Mouse (Mus musculus) CH12.LX (cell line): ENCODE measurements around the gene Pa2g4. TPM values are rescaled to one million over a fixed set of nuclear protein-coding genes. Genes with fewer than 3 reads are reported as not detected.

Source experiments
- DNase-seq: peaks from one replicate; pipeline ENCODE4 v3.0.0-alpha.2; 2013; ENCODE audit errors: extremely low read depth
- H3K27ac ChIP-seq: 2 replicates; pipeline ENCODE4 v1.5.1; 2012; ENCODE audit warnings: low read depth, mild to moderate bottlenecking, control low read depth, moderate library complexity; ENCODE audit not compliant: insufficient read depth
- H3K27me3 ChIP-seq: replicated peaks from 2 replicates; pipeline ENCODE3; 2012; ENCODE audit warnings: inconsistent platforms
- H3K36me3 ChIP-seq, 2 experiments: replicated peaks in 1 of 2; 2 replicates each; pipeline versions ENCODE3 to v1.6.1; 2012; ENCODE audit warnings: inconsistent platforms in 1 of 2, low read length in 1 of 2, mild to moderate bottlenecking in 1 of 2, mixed read lengths in 1 of 2, moderate library complexity in 1 of 2; ENCODE audit not compliant: control insufficient read depth in 1 of 2, insufficient read depth in 1 of 2
- H3K4me1 ChIP-seq, 2 experiments: 2 replicates each; pipeline ENCODE4 v1.6.1; 2012; ENCODE audit warnings: inconsistent platforms in 1 of 2, moderate library complexity in 1 of 2; ENCODE audit not compliant: insufficient read depth in 2 of 2, control insufficient read depth in 1 of 2
- H3K4me2 ChIP-seq: 2 replicates; pipeline ENCODE4 v1.6.1; 2012; ENCODE audit warnings: low read depth, mild to moderate bottlenecking, control low read depth; ENCODE audit not compliant: poor library complexity, insufficient read depth, severe bottlenecking
- H3K4me3 ChIP-seq, 3 experiments: fragments of 150-350 bp in 1 of 3; sonication (generic) in 1 of 3; replicated peaks in 1 of 3; 2 replicates each; pipeline versions ENCODE3 to v1.5.1; 2011 to 2012; ENCODE audit warnings: low read depth in 2 of 3, low read length in 2 of 3, mild to moderate bottlenecking in 2 of 3, moderate library complexity in 2 of 3, control low read depth in 1 of 3, improper control_type of control experiment in 1 of 3, inconsistent platforms in 1 of 3, mixed read lengths in 1 of 3; ENCODE audit not compliant: poor library complexity in 1 of 3
- H3K79me2 ChIP-seq: replicated peaks from 2 replicates; pipeline ENCODE4 v1.6.1; 2012; ENCODE audit warnings: mild to moderate bottlenecking, moderate library complexity; ENCODE audit not compliant: control insufficient read depth, poor library complexity, insufficient read depth, severe bottlenecking; ENCODE audit errors: extremely low read depth
- H3K9ac ChIP-seq: 2 replicates; pipeline ENCODE4 v1.6.1; 2012; ENCODE audit warnings: low read depth, mild to moderate bottlenecking, control low read depth, moderate library complexity; ENCODE audit not compliant: insufficient read depth
- H3K9me3 ChIP-seq: replicated peaks from 2 replicates; pipeline ENCODE3; 2012; ENCODE audit warnings: low read length, inconsistent platforms, mixed read lengths
- BHLHE40 ChIP-seq: IDR thresholded peaks from 2 replicates; pipeline ENCODE4 v1.6.1; 2011; ENCODE audit warnings: mild to moderate bottlenecking, low read depth, low read length, improper control_type of control experiment
- CHD1 ChIP-seq: IDR thresholded peaks from 2 replicates; pipeline ENCODE4 v1.6.1; 2012; ENCODE audit warnings: low read depth, low read length, improper control_type of control experiment, inconsistent platforms
- CHD2 ChIP-seq: IDR thresholded peaks from 2 replicates; pipeline ENCODE4 v1.6.1; 2011; ENCODE audit warnings: low read length, improper control_type of control experiment
- CTCF ChIP-seq, 2 experiments: IDR thresholded peaks in 1 of 2; conservative IDR thresholded peaks in 1 of 2; 2 replicates each; pipeline ENCODE4 v1.5.1; 2011 to 2012; ENCODE audit warnings: low read depth in 2 of 2, low read length in 2 of 2, improper control_type of control experiment in 1 of 2, inconsistent platforms in 1 of 2, mild to moderate bottlenecking in 1 of 2, moderate library complexity in 1 of 2
- E2F4 ChIP-seq: IDR thresholded peaks from 2 replicates; pipeline ENCODE4 v1.6.1; 2011; ENCODE audit warnings: low read depth, low read length, improper control_type of control experiment; ENCODE audit not compliant: insufficient replicate concordance
- ELF1 ChIP-seq: IDR thresholded peaks from 2 replicates; pipeline ENCODE4 v1.6.1; 2014; ENCODE audit warnings: low read depth, mild to moderate bottlenecking, inconsistent platforms, low read length, improper control_type of control experiment
- EP300 ChIP-seq: IDR thresholded peaks from 2 replicates; pipeline ENCODE4 v1.6.1; 2011; ENCODE audit warnings: low read length, improper control_type of control experiment
- ETS1 ChIP-seq: conservative IDR thresholded peaks from 2 replicates; pipeline ENCODE4 v1.6.1; 2012; ENCODE audit warnings: low read depth, mild to moderate bottlenecking, inconsistent platforms, low read length, improper control_type of control experiment, moderate library complexity
- GABPA ChIP-seq: IDR thresholded peaks from 2 replicates; pipeline ENCODE4 v1.6.1; 2012; ENCODE audit warnings: low read depth, low read length, improper control_type of control experiment, inconsistent platforms; ENCODE audit not compliant: insufficient replicate concordance
- HCFC1 ChIP-seq: IDR thresholded peaks from 2 replicates; pipeline ENCODE4 v1.6.1; 2012; ENCODE audit warnings: low read depth, mild to moderate bottlenecking, inconsistent platforms, low read length, improper control_type of control experiment
- IRF4 ChIP-seq: IDR thresholded peaks from 2 replicates; pipeline ENCODE4 v1.6.1; 2014; ENCODE audit warnings: low read depth, mild to moderate bottlenecking, inconsistent platforms, low read length, improper control_type of control experiment
- JUN ChIP-seq: IDR thresholded peaks from 2 replicates; pipeline ENCODE4 v1.6.1; 2011; ENCODE audit warnings: low read depth, mild to moderate bottlenecking, low read length, improper control_type of control experiment, moderate library complexity; ENCODE audit not compliant: insufficient read depth
- JUND ChIP-seq: conservative IDR thresholded peaks from 2 replicates; pipeline ENCODE4 v1.6.1; 2011; ENCODE audit warnings: low read depth, low read length, improper control_type of control experiment
- KAT2A ChIP-seq: IDR thresholded peaks from 2 replicates; pipeline ENCODE4 v1.6.1; 2012; ENCODE audit warnings: low read length, improper control_type of control experiment, inconsistent platforms; ENCODE audit not compliant: insufficient replicate concordance
- MAFK ChIP-seq: IDR thresholded peaks from 2 replicates; pipeline ENCODE4 v1.6.1; 2011; ENCODE audit warnings: low read length, improper control_type of control experiment; ENCODE audit not compliant: insufficient replicate concordance
- MAX ChIP-seq: IDR thresholded peaks from 2 replicates; pipeline ENCODE4 v1.6.1; 2011; ENCODE audit warnings: low read length, improper control_type of control experiment
- MAZ ChIP-seq: IDR thresholded peaks from 2 replicates; pipeline ENCODE4 v1.6.1; 2012; ENCODE audit warnings: low read depth, mild to moderate bottlenecking, inconsistent platforms, low read length, improper control_type of control experiment, moderate library complexity
- MEF2A ChIP-seq: IDR thresholded peaks from 2 replicates; pipeline ENCODE4 v1.6.1; 2014; ENCODE audit warnings: low read depth, mild to moderate bottlenecking, inconsistent platforms, low read length, improper control_type of control experiment, borderline replicate concordance
- MXI1 ChIP-seq: IDR thresholded peaks from 2 replicates; pipeline ENCODE4 v1.6.1; 2011; ENCODE audit warnings: mild to moderate bottlenecking, low read depth, low read length, improper control_type of control experiment
- MYC ChIP-seq: IDR thresholded peaks from 2 replicates; pipeline ENCODE4 v1.6.1; 2011; ENCODE audit warnings: low read depth, mild to moderate bottlenecking, improper control_type of control experiment, low read length
- NELFE ChIP-seq: IDR thresholded peaks from 2 replicates; pipeline ENCODE4 v1.6.1; 2011; ENCODE audit warnings: low read depth, low read length, improper control_type of control experiment
- NRF1 ChIP-seq: IDR thresholded peaks from 2 replicates; pipeline ENCODE4 v1.6.1; 2014; ENCODE audit warnings: low read depth, mild to moderate bottlenecking, inconsistent platforms, low read length, improper control_type of control experiment, moderate library complexity
- PAX5 ChIP-seq: IDR thresholded peaks from 2 replicates; pipeline ENCODE4 v1.6.1; 2012; ENCODE audit warnings: low read length, inconsistent platforms, mixed read lengths
- POLR2A ChIP-seq: IDR thresholded peaks from 2 replicates; pipeline ENCODE4 v1.6.1; 2011; ENCODE audit warnings: low read depth, mild to moderate bottlenecking, improper control_type of control experiment, low read length
- POLR2AphosphoS2 ChIP-seq: IDR thresholded peaks from 2 replicates; pipeline ENCODE4 v1.6.1; 2011; ENCODE audit warnings: low read depth, low read length, improper control_type of control experiment
- RAD21 ChIP-seq: IDR thresholded peaks from 2 replicates; pipeline ENCODE4 v1.6.1; 2011; ENCODE audit warnings: low read depth, mild to moderate bottlenecking, low read length, improper control_type of control experiment, moderate library complexity
- RCOR1 ChIP-seq: conservative IDR thresholded peaks from 2 replicates; pipeline ENCODE4 v1.6.1; 2012; ENCODE audit warnings: low read depth, mild to moderate bottlenecking, inconsistent platforms, low read length, improper control_type of control experiment
- SIN3A ChIP-seq: IDR thresholded peaks from 2 replicates; pipeline ENCODE4 v1.6.1; 2012; ENCODE audit warnings: low read length, improper control_type of control experiment, inconsistent platforms
- SMC3 ChIP-seq: IDR thresholded peaks from 2 replicates; pipeline ENCODE4 v1.6.1; 2011; ENCODE audit warnings: low read depth, low read length, improper control_type of control experiment
- TBP ChIP-seq: conservative IDR thresholded peaks from 2 replicates; pipeline ENCODE4 v1.6.1; 2011; ENCODE audit warnings: low read depth, low read length, improper control_type of control experiment
- TCF12 ChIP-seq: IDR thresholded peaks from 2 replicates; pipeline ENCODE4 v1.6.1; 2014; ENCODE audit warnings: low read depth, mild to moderate bottlenecking, inconsistent platforms, low read length, improper control_type of control experiment
- UBTF ChIP-seq: IDR thresholded peaks from 2 replicates; pipeline ENCODE4 v1.6.1; 2012; ENCODE audit warnings: low read depth, mild to moderate bottlenecking, inconsistent platforms, low read length, improper control_type of control experiment, moderate library complexity
- USF1 ChIP-seq: IDR thresholded peaks from 2 replicates; pipeline ENCODE4 v1.6.1; 2014; ENCODE audit warnings: low read depth, mild to moderate bottlenecking, inconsistent platforms, low read length, improper control_type of control experiment
- USF2 ChIP-seq: conservative IDR thresholded peaks from 2 replicates; pipeline ENCODE4 v1.6.1; 2011; ENCODE audit warnings: low read depth, low read length, improper control_type of control experiment
- ZC3H11A ChIP-seq: IDR thresholded peaks from 2 replicates; pipeline ENCODE4 v1.6.1; 2012; ENCODE audit warnings: low read depth, mild to moderate bottlenecking, inconsistent platforms, low read length, improper control_type of control experiment
- ZKSCAN1 ChIP-seq: IDR thresholded peaks from 2 replicates; pipeline ENCODE4 v1.6.1; 2012; ENCODE audit warnings: low read depth, inconsistent platforms, low read length, improper control_type of control experiment, borderline replicate concordance
- ZMIZ1 ChIP-seq: IDR thresholded peaks from 2 replicates; pipeline ENCODE4 v1.6.1; 2012; ENCODE audit warnings: low read depth, mild to moderate bottlenecking, inconsistent platforms, low read length, improper control_type of control experiment
- ZNF384 ChIP-seq: IDR thresholded peaks from 2 replicates; pipeline ENCODE4 v1.6.1; 2012; ENCODE audit warnings: low read depth, low read length, improper control_type of control experiment, inconsistent platforms
- dilution Hi-C: fragments of 300-500 bp; cut with MboI; formaldehyde crosslinking; loops from 2 replicates; pipeline ENCODE4 v1.14.3; 2020; ENCODE audit warnings: low sequenced_read_pairs; ENCODE audit not compliant: extremely low pct_unique_long_range_greater_than_20kb, extremely low pct_ligation_motif_present
- in situ Hi-C: fragments of 300-500 bp; cut with MboI; formaldehyde crosslinking; loops from 3 replicates; pipeline ENCODE4 v1.14.3; 2019; ENCODE audit warnings: low sequenced_read_pairs, low pct_ligation_motif_present, low pct_unique_long_range_greater_than_20kb, mixed read lengths
- polyA plus RNA-seq: library from polyadenylated mRNA; unstranded; fragments of >175 nt; gene quantifications from 2 replicates; pipeline ENCODE4 v1.2.1, GENCODE M21; 2012; ENCODE audit warnings: low read depth; ENCODE audit not compliant: insufficient read length
- total RNA-seq, 2 experiments: library from RNA; depleted of rRNA; stranded (reverse); fragments of 300-350 nt in 1 of 2; fragments of >200 nt in 1 of 2; gene quantifications; 2 replicates each; pipeline ENCODE4 v1.2.3; 2012 to 2014

Pa2g4 gene
- total and polyA plus RNA-seq, 3 experiments, result 129 to 550 (median 133) TPM

GRCm38 (mm10) chr10:128548947-128549681 is 16.7 kb downstream of the Pa2g4 start, which contains the start of gene Rpl41:
Gene Rpl41, minus strand, starts transcription at chr10:128549305.
- Histone ChIP-seq H3K9me3 (no peaks in the 10 kb centered on the region), H3K27ac (peak within 1 kb of the TSS; percentile 69), H3K79me2 (peaks cover 18% of the 10 kb centered on the region), H3K36me3 (peaks cover 18 to 22% of the 10 kb centered on the region in 2 experiments), H3K4me1 (peaks cover 12 to 25% of the 10 kb centered on the region in 2 experiments), H3K4me2 (0 out of 2 replicates have a peak within 1 kb of the TSS, but pooled peaks have one; percentile 21), H3K27me3 (no peaks in the 10 kb centered on the region), H3K9ac (peak within 1 kb of the TSS; percentile 99), H3K4me3 (peak within 1 kb of the TSS; percentile 72 to 79 (median 77))
- TF ChIP-seq TCF12 (peak; percentile 95), ELF1 (peak; percentile 89), MYC (peak; percentile 98), ETS1 (peak; percentile 67), MEF2A (peak; percentile 96), POLR2AphosphoS2 (peak; percentile 100), CHD1 (no peak), JUN (no peak), MAX (peak; percentile 87), MXI1 (peak; percentile 93), USF1 (no peak), GABPA (peak; percentile 65; the same call in 1 of the 2 replicates), CHD2 (no peak), PAX5 (no peak), BHLHE40 (peak; percentile 61; the same call in 1 of the 2 replicates), USF2 (no peak), NELFE (peak; percentile 100), RAD21 (no peak), MAFK (no peak), UBTF (peak; percentile 60; the same call in 1 of the 2 replicates), E2F4 (peak; percentile 98), ZMIZ1 (peak; percentile 99), NRF1 (no peak; the same call in 1 of the 2 replicates), CTCF (conservative IDR thresholded peaks at IDR 0.05 in 1 of 2, IDR thresholded peaks at IDR 0.05 in 1 of 2; ENCODE audit: low read depth in 2 of 2, low read length in 2 of 2) (no peak), KAT2A (peak; percentile 85), IRF4 (peak; percentile 74), MAZ (peak; percentile 61), JUND (peak; percentile 73), POLR2A (peak; percentile 100), ZC3H11A (no peak), ZKSCAN1 (no peak), EP300 (no peak), RCOR1 (peak; percentile 73; the same call in 1 of the 2 replicates), HCFC1 (peak; percentile 97), TBP (peak; percentile 99), ZNF384 (peak; percentile 99), SIN3A (peak; percentile 93), SMC3 (no peak)
- peak; percentile 98 for DNase-seq
- in situ Hi-C loops (no loop called here), dilution Hi-C loops (no loop called here)
